Mouse (Mus musculus) frontal cortex, postnatal 25 days (tissue): ENCODE results near the gene Oaf.

Source experiments
- DNase-seq, 2 experiments: peaks; one replicate each; pipeline ENCODE4 v3.0.0; 2022; ENCODE audit warnings: low spot score in 2 of 2

Gene Oaf

DNA sequence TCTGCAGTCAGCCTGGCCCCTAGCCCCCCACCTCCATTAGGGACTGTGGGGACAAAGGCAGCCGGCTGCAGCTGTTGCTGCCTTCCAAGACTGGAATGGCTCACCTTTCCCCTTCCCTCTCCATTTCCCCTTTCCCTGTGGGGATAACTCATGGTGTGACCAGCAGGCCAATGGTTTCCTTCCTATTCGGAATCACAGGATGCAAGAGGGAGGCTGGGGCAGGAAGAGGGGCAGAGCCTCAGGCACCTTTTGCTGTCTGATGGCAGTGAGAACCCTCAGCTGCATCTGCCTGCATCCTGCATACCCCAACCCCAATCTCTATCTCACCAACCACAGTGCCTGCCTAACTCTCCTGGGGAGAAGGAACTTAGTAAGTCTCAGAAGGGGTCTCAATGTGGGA, 14.2 kb downstream of the Oaf start:
- DNase-seq: no peak

GRCm38 (mm10) chr9:43224771-43225355, 14.8 kb downstream of the Oaf start:
- DNase-seq: no peak

DNA sequence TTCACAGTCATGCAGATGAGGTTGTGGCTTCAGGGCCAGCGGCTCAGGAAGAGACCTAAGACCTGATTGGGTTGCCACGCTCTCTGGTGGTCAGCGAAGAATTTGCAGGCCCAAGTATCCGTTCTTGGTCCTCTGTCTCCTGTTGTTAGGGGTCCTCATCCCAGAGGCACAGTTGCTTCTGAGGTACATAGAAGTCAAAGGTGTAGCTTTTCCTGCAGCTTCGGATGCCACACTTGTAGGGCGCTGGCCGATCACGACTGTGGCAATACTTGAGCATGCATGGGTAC, 17.3 kb downstream of the Oaf start:
- no peak for DNase-seq

DNA sequence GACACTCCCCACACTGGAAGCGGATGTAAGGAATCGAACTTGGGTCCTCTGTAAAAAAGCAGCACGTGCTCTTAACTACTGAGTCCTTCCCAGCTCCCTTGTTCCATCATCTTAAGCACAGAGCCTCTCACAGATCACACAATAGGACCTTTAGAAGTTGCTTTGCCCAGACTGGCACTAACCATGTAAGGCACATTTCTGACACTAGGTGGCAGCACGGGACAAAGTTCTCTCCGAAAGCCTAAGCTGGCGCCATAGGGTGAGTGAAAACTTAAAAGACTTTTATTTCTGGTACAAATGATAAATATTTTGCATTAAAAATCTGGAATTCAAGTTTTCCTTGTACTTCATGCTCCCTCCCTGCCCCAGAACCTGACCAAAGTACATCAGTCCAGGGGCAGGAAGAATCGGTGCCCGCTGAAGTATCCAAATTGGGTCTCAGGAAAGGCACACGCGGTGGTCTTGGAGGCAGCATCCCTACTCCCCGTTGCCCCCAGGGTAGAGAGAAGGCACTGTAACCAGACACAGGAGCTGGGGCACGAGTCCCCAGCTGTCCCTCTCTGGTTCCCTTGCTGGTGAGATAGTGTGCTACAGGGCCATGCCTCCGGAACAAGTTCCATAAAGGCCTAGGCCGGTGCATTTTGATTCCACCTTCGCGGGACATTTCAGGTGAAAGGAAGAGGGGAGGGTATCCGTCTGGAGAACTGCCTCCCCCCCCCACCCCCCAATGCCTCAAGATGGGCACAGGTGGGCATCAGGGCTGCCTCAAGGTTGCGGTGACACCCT, 17.9 kb downstream of the Oaf start:
- DNase-seq: peak; percentile 86 to 90

- peak in 1 of 2 experiments; percentile 53 for DNase-seq
These were observed 28.8 kb downstream of the Oaf start for GRCm38 (mm10) chr9:43210771-43211450.

DNA sequence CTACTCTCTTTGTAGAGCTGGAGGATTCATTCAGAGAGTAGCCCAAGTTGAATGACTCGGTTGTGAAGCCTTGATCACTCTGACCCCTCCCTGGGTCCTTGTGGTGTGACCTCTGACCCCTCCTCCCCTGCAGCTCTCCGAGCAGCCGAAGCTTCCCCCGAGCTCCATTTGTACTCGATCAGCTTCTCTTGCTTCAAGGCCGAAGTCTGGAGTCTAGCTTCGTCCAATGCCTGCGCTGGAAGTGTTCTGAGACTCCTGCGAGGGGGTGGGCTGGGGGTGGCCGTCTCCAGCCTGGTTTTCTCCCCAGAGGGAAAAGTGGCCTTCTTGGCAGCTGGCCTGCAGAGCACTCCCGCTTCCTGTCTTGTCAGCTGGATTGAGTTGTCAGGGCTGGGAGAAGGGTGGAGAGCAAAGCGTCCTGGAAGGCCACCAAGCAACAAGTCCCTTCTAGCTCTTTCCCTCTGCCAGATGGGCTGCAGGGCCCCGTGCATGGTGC, 29.5 kb downstream of the Oaf start, which contains the start of gene Pou2f3:
Gene Pou2f3, minus strand, starts transcription at position 180 of the 493 bp plus-strand sequence.
- DNase-seq: no peak

- no peak for DNase-seq
These were observed 33.7 kb downstream of the Oaf start for GRCm38 (mm10) chr9:43206022-43206390.

DNA sequence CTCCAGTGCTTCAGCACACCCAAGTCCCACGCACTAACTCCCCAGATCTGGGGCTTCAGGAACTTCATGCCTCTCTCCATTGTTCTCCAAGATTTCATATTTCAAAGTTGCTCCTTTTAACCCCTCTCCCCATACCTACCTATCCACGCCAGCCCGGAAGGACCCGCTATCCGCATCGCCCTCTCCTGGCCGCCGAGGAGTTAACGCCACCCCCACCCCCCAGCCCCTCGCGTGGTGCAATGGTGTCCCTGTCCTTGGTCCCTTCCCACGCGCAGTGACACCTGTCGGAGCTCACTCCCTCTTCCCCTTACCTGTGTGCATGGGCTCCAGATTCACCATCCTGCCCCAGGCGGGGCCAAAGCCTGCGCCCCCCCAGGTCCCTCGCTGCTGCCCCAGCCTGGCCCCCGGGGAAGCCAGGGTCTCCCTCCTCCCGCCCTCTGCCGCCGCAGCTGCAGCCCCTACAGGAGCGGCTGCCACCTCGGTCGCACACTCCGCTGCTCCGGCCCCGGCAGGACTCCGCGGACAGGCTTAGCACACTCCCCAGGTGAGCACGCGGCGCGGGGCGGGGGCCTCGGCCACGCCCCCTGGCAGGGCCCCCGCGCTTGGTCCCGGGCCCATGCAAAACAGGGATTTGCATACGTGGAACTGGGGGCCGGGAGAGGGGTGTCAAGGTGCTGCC, 34.2 kb downstream of the Oaf start:
- DNase-seq: no peak

- DNase-seq: no peak
These were observed 39.5 kb downstream of the Oaf start for GRCm38 (mm10) chr9:43200212-43200611.

- no peak for DNase-seq
These were observed 45.7 kb downstream of the Oaf start for GRCm38 (mm10) chr9:43194001-43194400.

DNA sequence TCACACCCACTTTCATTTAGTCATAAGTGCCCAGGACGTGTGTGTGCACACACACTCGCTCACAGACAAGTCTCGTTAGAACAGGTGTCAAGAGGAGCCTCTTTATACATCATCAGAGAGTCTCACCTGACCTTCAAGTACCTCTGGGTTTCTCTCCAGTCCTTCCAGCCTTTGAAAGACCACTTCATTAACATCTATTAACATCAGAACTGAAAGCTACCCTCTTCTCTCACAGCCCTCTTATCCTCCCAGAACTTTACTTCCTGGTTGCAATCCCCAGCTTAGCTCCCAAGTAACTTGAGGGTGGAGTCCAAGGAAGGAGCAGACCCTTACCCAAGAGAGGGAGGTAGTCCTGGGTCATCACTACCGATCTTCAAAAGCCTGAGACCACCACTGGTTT, 48.1 kb downstream of the Oaf start:
- DNase-seq: no peak

DNA sequence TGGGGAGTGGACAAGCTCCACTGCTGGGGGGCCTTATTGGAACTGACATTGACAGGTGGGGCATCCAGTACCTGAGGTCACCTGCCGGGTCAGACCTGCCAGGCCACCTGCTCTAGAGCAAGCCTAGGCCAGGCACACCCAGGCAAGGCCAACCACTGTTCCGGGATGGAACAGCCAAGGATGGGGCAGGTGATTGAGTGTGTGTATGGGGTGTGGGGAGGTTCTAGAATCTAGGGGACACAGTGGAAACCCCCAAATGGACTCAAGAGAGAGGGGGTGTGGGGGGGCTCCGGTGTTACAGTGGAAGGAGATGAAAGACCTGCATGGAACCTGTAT, 50.7 kb downstream of the Oaf start:
- no peak for DNase-seq

- no peak for DNase-seq
These were observed 51.2 kb downstream of the Oaf start for GRCm38 (mm10) chr9:43188309-43189020.

DNA sequence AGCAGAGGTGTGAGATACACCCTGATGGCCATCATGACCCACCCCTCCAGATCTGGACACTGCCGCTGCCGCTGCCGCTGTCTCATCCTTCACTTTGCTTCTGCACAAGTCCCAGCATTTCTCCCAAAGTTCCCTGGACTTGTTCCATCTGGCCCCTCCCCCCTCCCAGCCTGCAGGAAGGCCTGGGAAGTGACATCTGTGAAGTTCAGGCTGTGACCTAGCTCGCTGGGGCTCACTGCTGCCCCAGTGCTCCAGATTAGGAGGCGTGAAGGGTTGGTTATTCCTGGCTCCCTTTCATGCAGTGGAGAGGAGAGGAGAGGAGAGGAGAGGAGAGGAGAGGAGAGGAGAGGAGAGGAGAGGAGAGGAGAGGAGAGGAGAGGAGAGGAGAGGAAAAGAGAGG, 60.1 kb downstream of the Oaf start:
- no peak for DNase-seq

- no peak for DNase-seq
These were observed 61.5 kb downstream of the Oaf start for GRCm38 (mm10) chr9:43178172-43178571.
